Mouse (Mus musculus) heart, postnatal 0 days (tissue): ENCODE results near the gene Letm1. TPM values are rescaled to one million over a fixed set of nuclear protein-coding genes. Genes with fewer than 3 reads are reported as not detected.
A peak's percentile ranks its signal among the peaks of the same experiment; 100 is the strongest.

Source experiments
- ATAC-seq: fragments of 200-750 bp; cut with Nextera tagmentation; 2 replicates; pipeline ENCODE4 v1.8.0; 2017; ENCODE audit warnings: low read depth, moderate number of reproducible peaks, moderate library complexity; ENCODE audit not compliant: insufficient read depth
- DNase-seq: peaks from one replicate; pipeline ENCODE4 v3.0.0-alpha.2; 2016; ENCODE audit warnings: low spot score
- H3K27ac ChIP-seq: fragments of 300-500 bp; sonication (generic); 2 replicates; pipeline ENCODE4 v1.5.1; 2014; ENCODE audit warnings: low read depth, mild to moderate bottlenecking
- H3K27me3 ChIP-seq: fragments of 300-500 bp; sonication (generic); 2 replicates; pipeline ENCODE4 v1.6.1; 2014; ENCODE audit warnings: low read length, mixed read lengths; ENCODE audit not compliant: control insufficient read depth, insufficient read depth
- H3K36me3 ChIP-seq: fragments of 300-500 bp; sonication (generic); replicated peaks from 2 replicates; pipeline ENCODE4 v1.6.1; 2014; ENCODE audit warnings: low read length, mixed read lengths; ENCODE audit not compliant: control insufficient read depth, insufficient read depth
- H3K4me1 ChIP-seq: fragments of 300-500 bp; sonication (generic); 2 replicates; pipeline ENCODE4 v1.6.1; 2014; ENCODE audit warnings: antibody characterized with exemption; ENCODE audit not compliant: control insufficient read depth, insufficient read depth
- H3K4me2 ChIP-seq: fragments of 300-500 bp; sonication (generic); 2 replicates; pipeline ENCODE4 v1.6.1; 2014; ENCODE audit warnings: low read depth, mild to moderate bottlenecking, low read length, moderate library complexity
- H3K4me3 ChIP-seq: fragments of 300-500 bp; sonication (generic); 2 replicates; pipeline ENCODE4 v1.5.1; 2014; ENCODE audit warnings: low read depth, low read length
- H3K9ac ChIP-seq: fragments of 300-500 bp; sonication (generic); replicated peaks from 2 replicates; pipeline ENCODE4 v1.6.1; 2014; ENCODE audit warnings: low read depth, low read length, mixed read lengths
- H3K9me3 ChIP-seq: fragments of 300-500 bp; sonication (generic); replicated peaks from 2 replicates; pipeline ENCODE4 v1.6.1; 2016; ENCODE audit warnings: low read length; ENCODE audit not compliant: control insufficient read depth
- CTCF ChIP-seq: IDR thresholded peaks from 2 replicates; pipeline ENCODE4 v1.5.1; 2016; ENCODE audit warnings: antibody characterized with exemption, control low read depth, low read depth
- EP300 ChIP-seq: IDR thresholded peaks from 2 replicates; pipeline ENCODE4 v1.6.1; 2016; ENCODE audit warnings: antibody characterized with exemption, low read depth
- WGBS: fragments of 180-500 bp; shearing (Covaris S2); extraction: QIAGEN DNeasy Blood & Tissue Kit; methylation state at CpG from one replicate; pipeline ENCODE4 v1.1.7; 2014; 5-methylcytosine and 5-hydroxymethylcytosine counted together
- polyA plus RNA-seq: library from polyadenylated mRNA; unstranded; fragments of >200 nt; fragmentation: Nextera tagmentation; extraction: Ambion mirVana; gene quantifications from 2 replicates; pipeline ENCODE4 v1.2.1, GENCODE M21; 2015
- total RNA-seq: library from RNA; depleted of rRNA; stranded (reverse); fragments of >200 nt; gene quantifications from 2 replicates; pipeline ENCODE4 v1.2.3, GENCODE M21; 2014; ENCODE audit warnings: low replicate concordance; rRNA removed

Gene Letm1
- total RNA-seq, result 34.0 and 36.9 TPM in 2 replicates
- polyA plus RNA-seq, result 63.6 and 68.1 TPM in 2 replicates

DNA sequence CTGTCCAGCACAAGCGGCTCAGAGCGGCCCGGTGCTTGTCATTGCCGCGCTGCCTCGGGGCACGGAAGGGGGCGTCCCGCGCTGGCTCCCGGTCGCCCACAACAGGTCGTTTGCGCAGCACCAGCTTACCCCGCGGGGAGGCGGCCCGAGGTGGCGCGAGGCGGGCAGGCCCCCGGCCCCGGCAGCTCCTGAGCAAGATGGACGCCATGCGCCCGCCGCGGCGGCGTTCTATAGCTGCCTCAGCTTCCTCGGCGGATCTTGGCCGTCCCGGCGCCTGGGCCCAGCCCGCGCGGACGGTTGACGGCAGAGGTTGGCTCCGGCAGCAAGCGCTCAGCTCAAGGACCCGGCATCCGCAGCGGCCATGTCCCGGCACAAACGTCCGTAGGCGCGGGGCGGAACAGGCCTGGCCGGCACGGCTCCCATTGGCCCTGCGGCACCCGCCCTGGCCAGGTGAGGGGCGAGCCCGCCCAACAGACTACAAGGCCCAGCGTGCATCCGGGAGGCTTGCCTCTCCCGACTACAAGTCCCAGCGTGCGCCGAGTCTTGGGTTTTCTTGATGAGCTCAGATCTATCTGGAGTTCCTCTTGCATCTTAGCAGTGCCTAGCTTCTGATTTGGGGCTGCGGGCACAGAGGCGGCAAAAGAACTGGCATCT lies at the start of gene Letm1:
Gene Letm1, minus strand, starts transcription at position 473 of the 654 bp plus-strand sequence.
- no peaks in the 10 kb centered on the region for H3K9me3 ChIP-seq
- H3K4me3 ChIP-seq, result peak within 1 kb of the TSS; percentile 80
- TF ChIP-seq EP300 (no peak), CTCF (0 out of 2 replicates have a peak, but pooled peaks have one; percentile 8)
- ATAC-seq (peak; percentile 99), DNase-seq (peak; percentile 91)
- peak within 1 kb of the TSS; percentile 76 for H3K9ac ChIP-seq
- H3K27ac ChIP-seq, result peak within 1 kb of the TSS; percentile 86
- peak within 1 kb of the TSS; percentile 94 for H3K4me2 ChIP-seq
- peaks cover 12% of the 10 kb centered on the region; the same call in 1 of the 2 replicates for H3K4me1 ChIP-seq
- peaks cover 6% of the 10 kb centered on the region for H3K36me3 ChIP-seq
- under 1% methylated on average over 62 of the region's 65 CpGs for WGBS
- H3K27me3 ChIP-seq, result no peaks in the 10 kb centered on the region

DNA sequence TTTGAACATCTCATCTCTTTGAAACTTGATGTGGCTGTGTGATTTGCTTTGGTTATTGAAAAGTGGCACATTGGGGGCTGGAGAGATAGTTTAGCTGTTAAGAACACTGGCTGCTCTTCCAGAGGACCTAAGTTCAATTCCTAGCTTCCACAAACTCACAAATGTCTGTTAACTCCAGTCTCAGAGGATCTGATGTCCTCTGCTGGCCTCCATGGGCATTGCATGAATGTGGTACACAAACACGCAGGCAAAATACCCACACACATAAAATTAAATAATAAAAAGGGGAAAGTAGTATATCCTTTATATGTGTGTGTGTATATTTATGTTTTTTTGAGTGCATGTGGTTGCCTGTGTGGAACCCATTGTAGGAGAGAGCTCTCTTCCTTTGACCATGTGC lies 48.2 kb upstream of the Letm1 start:
- Histone ChIP-seq H3K4me2 (no peak overlapping the region), H3K4me3 (no peak overlapping the region), H3K9ac (no peak overlapping the region), H3K9me3 (no peaks in the 10 kb centered on the region), H3K4me1 (0 out of 2 replicates have a peak, but pooled peaks cover 9% of the 10 kb centered on the region), H3K36me3 (no peaks in the 10 kb centered on the region), H3K27ac (no peak overlapping the region), H3K27me3 (no peaks in the 10 kb centered on the region)
- WGBS, result 85% methylated on average over 1 of the region's 1 CpGs
- TF ChIP-seq CTCF (0 out of 2 replicates have a peak, but pooled peaks have one; percentile 26), EP300 (no peak)
- DNase-seq, result no peak
- no peak for ATAC-seq

DNA sequence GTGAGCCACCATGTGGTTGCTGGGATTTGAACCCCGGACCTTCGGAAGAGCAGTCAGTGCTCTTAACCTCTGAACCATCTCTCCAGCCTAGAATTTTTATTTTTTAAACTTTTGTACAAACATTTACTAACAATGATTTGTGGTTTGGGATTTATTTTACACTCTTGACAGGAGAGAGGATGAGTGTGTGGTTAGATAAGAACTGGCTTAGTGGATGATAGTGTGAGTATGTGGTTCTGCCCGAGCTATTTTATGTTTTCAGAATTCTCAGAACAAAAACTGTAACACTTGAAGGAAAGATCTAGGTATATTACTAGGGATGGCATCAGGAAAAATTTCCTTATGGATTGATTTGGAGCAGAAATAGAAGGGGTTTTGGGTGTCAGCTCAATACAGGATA lies 47.3 kb upstream of the Letm1 start:
- Histone ChIP-seq H3K4me3 (no peak overlapping the region), H3K36me3 (no peaks in the 10 kb centered on the region), H3K27me3 (no peaks in the 10 kb centered on the region), H3K4me1 (0 out of 2 replicates have a peak, but pooled peaks cover 9% of the 10 kb centered on the region), H3K27ac (no peak overlapping the region), H3K4me2 (no peak overlapping the region), H3K9me3 (no peaks in the 10 kb centered on the region), H3K9ac (no peak overlapping the region)
- no peak for DNase-seq
- 78% methylated on average over 3 of the region's 3 CpGs for WGBS
- TF ChIP-seq EP300 (no peak), CTCF (no peak)
- ATAC-seq, result no peak

DNA sequence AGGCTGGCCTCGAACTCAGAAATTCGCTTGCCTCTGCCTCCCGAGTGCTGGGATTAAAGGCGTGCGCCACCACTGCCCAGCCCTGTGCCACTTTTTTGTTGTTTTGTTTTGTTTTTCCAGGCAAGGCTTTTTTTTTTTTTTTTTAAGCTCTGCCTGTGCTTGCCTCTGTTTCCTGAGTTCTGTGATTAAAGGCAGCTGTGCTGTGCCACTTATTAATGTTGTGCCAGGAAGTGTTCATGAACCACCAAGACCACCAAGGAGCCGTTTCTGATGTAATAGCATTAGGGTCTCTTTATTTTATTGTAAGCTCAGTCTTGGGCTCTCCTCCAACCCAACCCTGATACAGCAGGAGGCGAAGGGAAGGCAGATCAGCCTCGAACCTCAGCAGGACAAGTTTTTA lies 45.5 kb upstream of the Letm1 start:
- Histone ChIP-seq H3K27ac (no peak overlapping the region), H3K9ac (no peak overlapping the region), H3K4me2 (no peak overlapping the region), H3K4me1 (0 out of 2 replicates have a peak, but pooled peaks cover 9% of the 10 kb centered on the region), H3K36me3 (no peaks in the 10 kb centered on the region), H3K9me3 (no peaks in the 10 kb centered on the region), H3K4me3 (no peak overlapping the region), H3K27me3 (no peaks in the 10 kb centered on the region)
- TF ChIP-seq EP300, result no peak
- TF ChIP-seq CTCF, result no peak
- WGBS, result 81% methylated on average over 8 of the region's 8 CpGs
- DNase-seq, result no peak
- ATAC-seq, result no peak

DNA sequence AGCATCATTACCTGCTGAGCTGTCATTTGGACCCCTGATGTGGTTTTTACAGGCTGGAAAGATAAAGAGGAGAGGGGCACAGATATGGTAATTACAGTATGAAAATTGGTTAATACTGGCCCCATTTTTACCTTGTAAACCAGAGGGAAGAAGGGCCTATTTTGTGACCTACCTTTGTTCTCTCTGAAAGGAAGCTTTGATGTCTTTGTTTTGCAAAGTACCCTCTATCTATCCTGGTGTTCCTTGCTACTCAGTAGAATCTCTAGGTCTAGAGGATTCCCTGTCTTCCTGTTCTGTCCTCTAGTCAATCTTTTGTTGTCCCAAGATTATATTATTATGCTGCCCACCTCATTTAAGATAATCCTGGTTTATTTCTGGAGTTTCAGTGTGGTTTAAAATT lies 43.4 kb upstream of the Letm1 start:
- H3K9ac ChIP-seq, result no peak overlapping the region
- ATAC-seq, result no peak
- TF ChIP-seq EP300, result no peak
- TF ChIP-seq CTCF, result no peak
- no peak overlapping the region for H3K27ac ChIP-seq
- DNase-seq, result no peak
- H3K9me3 ChIP-seq, result no peaks in the 10 kb centered on the region
- H3K27me3 ChIP-seq, result no peaks in the 10 kb centered on the region
- H3K4me2 ChIP-seq, result no peak overlapping the region
- peaks cover 16% of the 10 kb centered on the region for H3K4me1 ChIP-seq
- no peaks in the 10 kb centered on the region for H3K36me3 ChIP-seq
- H3K4me3 ChIP-seq, result no peak overlapping the region

DNA sequence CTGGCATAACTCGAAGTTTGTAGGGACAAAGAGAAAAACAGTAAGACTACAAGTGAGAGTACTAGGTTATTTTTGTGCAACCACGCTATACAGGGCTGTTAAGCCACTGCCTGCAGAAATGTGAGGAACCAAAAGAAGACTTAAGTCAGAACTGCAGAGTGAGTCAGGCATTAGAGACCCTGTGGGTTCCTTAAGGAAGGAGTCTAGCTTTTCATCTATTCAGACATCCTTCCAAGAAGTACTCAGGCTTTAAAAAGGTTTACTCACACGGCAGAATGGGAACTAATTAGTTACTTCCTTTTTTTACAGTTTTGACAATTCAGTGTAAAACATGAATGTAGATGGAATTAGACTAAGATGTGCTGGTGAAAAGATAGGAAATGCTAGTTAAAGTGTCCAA lies 39.8 kb upstream of the Letm1 start:
- ATAC-seq, result no peak
- 35% methylated on average over 3 of the region's 3 CpGs for WGBS

More for the DNA sequence above, 39.8 kb upstream of the Letm1 start:
- H3K4me1 ChIP-seq, result peaks cover 22% of the 10 kb centered on the region
- no peaks in the 10 kb centered on the region for H3K9me3 ChIP-seq
- H3K27me3 ChIP-seq, result no peaks in the 10 kb centered on the region
- peak overlapping the region; percentile 85; the same call in 1 of the 2 replicates for H3K4me2 ChIP-seq
- DNase-seq, result no peak
- H3K9ac ChIP-seq, result 0 out of 2 replicates have a peak overlapping the region, but pooled peaks have one; percentile 86
- no peak overlapping the region for H3K27ac ChIP-seq
- H3K4me3 ChIP-seq, result peak overlapping the region; percentile 10; the same call in 1 of the 2 replicates
- no peaks in the 10 kb centered on the region for H3K36me3 ChIP-seq
- TF ChIP-seq CTCF (no peak), EP300 (no peak)
